Mouse (Mus musculus): Measurements from ENCODE around the gene Vmn2r37.
"Not testable (repeated sequence)": the region's sequence is repeated elsewhere in the genome, so short reads cannot be mapped to it uniquely, and the experiment has no call there.

The Vmn2r37 gene

DNA sequence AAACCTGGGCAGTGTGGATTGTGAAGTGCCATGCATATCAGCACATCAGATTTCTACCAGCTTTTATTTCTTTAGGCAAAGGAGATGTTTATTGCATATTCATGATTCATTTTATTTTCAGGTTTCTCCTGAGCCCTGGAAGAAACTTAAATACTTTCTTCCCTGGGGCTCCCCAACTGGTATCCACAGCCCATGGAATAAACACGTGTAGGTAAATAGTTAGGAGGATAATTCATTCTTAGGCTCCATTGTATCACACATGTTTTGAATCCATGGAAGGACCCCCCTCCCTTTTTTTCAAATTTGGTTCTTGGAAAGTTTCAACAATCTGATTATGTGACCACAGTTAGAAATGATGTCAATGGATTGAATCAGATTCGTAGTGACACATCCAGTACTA lies at the start of gene Vmn2r37:
Gene Vmn2r37 (minus strand): TSS at position 101 of the 400 bp plus-strand sequence.
- not testable (repeated sequence) for DNase-seq

Measured in layer of hippocampus, adult 9-11 months (tissue).